Mouse (Mus musculus): ENCODE data around the gene Fam3c. TPM values are rescaled to one million over a fixed set of nuclear protein-coding genes. Genes with fewer than 3 reads are reported as not detected.

Gene Fam3c
- polyA plus RNA-seq, 1 experiment from 2014 or later = 45.7 TPM

DNA sequence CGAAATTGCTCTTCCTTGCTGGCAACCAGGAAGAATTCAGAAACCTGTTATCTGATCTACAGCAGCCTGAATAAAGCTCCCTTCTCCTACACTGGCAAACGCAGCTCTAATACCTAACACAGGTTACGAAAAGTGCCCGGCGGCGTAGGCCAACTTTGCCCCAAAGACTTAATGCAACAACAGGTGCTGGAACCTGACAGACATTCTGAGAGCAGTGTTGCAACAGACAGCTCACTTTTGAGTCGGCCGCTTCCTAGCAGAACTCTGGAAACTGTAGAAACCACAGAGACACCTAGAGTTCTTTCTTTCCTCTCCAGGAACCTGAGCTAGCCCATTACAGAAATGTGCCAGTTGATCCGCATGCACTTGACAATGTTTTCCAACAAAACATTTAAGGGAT lies 4.5 kb downstream of the Fam3c start:
- WGBS = 73% methylated on average over 9 of the region's 9 CpGs
- peaks cover 36% of the 10 kb centered on the region for H3K4me1 ChIP-seq (replicated peaks)

DNA sequence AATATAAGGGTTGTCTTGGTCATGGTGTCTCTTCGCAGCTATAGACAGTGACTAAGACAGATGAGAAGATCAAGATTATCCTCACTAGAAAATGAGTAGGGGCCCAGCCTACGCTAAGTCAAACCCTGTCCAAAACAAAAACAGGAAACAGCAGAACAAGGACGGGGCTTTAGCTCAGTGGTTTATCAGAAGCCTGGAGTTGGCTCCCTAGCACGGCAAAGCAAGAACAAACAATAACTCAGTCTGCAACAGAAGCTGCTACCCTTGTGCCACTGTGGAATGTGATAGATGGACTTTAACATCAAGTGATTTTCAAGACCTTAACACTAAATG lies 5.8 kb downstream of the Fam3c start:
- no peaks in the 10 kb centered on the region for H3K36me3 ChIP-seq
- H3K27ac ChIP-seq = peak overlapping the region; percentile 24; the same call in 1 of the 2 replicates
- H3K4me3 ChIP-seq = no peak overlapping the region
- no peak for ATAC-seq (replicated peaks; ENCODE audit: insufficient number of reproducible peaks, insufficient read depth, low FRiP score, low read depth)
- no peaks in the 10 kb centered on the region for H3K27me3 ChIP-seq
- H3K4me1 ChIP-seq (replicated peaks) = peaks cover 33% of the 10 kb centered on the region
- WGBS = 37% methylated on average over 4 of the region's 4 CpGs
- H3K9me3 ChIP-seq (replicated peaks) = no peaks in the 10 kb centered on the region
- H3K4me2 ChIP-seq = no peak overlapping the region
- H3K9ac ChIP-seq = no peak overlapping the region

More for the DNA sequence above, 4.5 kb downstream of the Fam3c start:
- Histone ChIP-seq H3K4me3 (no peak overlapping the region), H3K4me2 (no peak overlapping the region), H3K9ac (no peak overlapping the region), H3K9me3 (replicated peaks) (no peaks in the 10 kb centered on the region), H3K27ac (no peak overlapping the region), H3K27me3 (no peaks in the 10 kb centered on the region), H3K36me3 (no peaks in the 10 kb centered on the region)
- ATAC-seq (replicated peaks; ENCODE audit: insufficient number of reproducible peaks, insufficient read depth, low FRiP score, low read depth) = no peak

- Histone ChIP-seq H3K27me3 (no peaks in the 10 kb centered on the region), H3K9ac (no peak overlapping the region), H3K9me3 (replicated peaks) (no peaks in the 10 kb centered on the region), H3K27ac (peak overlapping the region; percentile 24; the same call in 1 of the 2 replicates), H3K4me1 (replicated peaks) (peaks cover 33% of the 10 kb centered on the region), H3K4me2 (no peak overlapping the region), H3K36me3 (no peaks in the 10 kb centered on the region), H3K4me3 (no peak overlapping the region)
- 66% methylated on average over 11 of the region's 11 CpGs for WGBS
- ATAC-seq (replicated peaks; ENCODE audit: insufficient number of reproducible peaks, insufficient read depth, low FRiP score, low read depth) = no peak
Measured at GRCm38 (mm10) chr6:22349531-22350238, 6.4 kb downstream of the Fam3c start.

GRCm38 (mm10) chr6:22348975-22349374 lies 7.1 kb downstream of the Fam3c start:
- Histone ChIP-seq H3K4me2 (no peak overlapping the region), H3K27ac (no peak overlapping the region), H3K4me1 (replicated peaks) (peaks cover 35% of the 10 kb centered on the region), H3K36me3 (no peaks in the 10 kb centered on the region), H3K9me3 (replicated peaks) (no peaks in the 10 kb centered on the region), H3K27me3 (no peaks in the 10 kb centered on the region), H3K4me3 (no peak overlapping the region), H3K9ac (no peak overlapping the region)
- no peak for ATAC-seq (replicated peaks; ENCODE audit: insufficient number of reproducible peaks, insufficient read depth, low FRiP score, low read depth)
- 96% methylated on average over 3 of the region's 3 CpGs for WGBS

DNA sequence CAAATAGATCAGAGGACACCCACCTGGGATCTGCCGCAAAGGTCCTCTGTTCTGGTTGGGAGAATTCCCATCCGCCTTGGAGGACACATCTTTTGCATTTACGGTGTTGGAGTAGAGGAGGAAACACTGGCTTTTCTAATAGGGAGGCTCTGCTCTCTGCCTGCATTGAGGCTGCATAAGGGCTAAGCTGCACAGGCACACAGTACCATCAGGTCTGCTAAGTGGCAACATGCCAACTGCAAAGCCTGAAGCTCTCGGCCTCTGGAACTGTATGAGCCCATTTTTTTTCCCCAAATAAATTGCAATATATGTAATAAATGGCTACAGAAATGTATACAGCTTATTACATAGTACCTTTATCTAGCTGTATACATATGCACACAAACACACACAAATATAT lies 7.9 kb downstream of the Fam3c start:
- no peak overlapping the region for H3K9ac ChIP-seq
- H3K9me3 ChIP-seq (replicated peaks) = no peaks in the 10 kb centered on the region
- no peaks in the 10 kb centered on the region for H3K27me3 ChIP-seq
- H3K4me2 ChIP-seq = no peak overlapping the region
- no peak overlapping the region for H3K4me3 ChIP-seq
- peak; percentile 39; the same call in 1 of the 2 replicates for ATAC-seq (replicated peaks; ENCODE audit: insufficient number of reproducible peaks, insufficient read depth, low FRiP score, low read depth)
- no peaks in the 10 kb centered on the region for H3K36me3 ChIP-seq
- H3K4me1 ChIP-seq (replicated peaks) = peaks cover 34% of the 10 kb centered on the region
- 67% methylated on average over 4 of the region's 4 CpGs for WGBS
- H3K27ac ChIP-seq = 0 out of 2 replicates have a peak overlapping the region, but pooled peaks have one; percentile 21

- H3K9me3 ChIP-seq (replicated peaks) = no peaks in the 10 kb centered on the region
- no peaks in the 10 kb centered on the region for H3K27me3 ChIP-seq
- no peak overlapping the region; the same call in 1 of the 2 replicates for H3K4me2 ChIP-seq
- H3K27ac ChIP-seq = 0 out of 2 replicates have a peak overlapping the region, but pooled peaks have one; percentile 21
- no peak overlapping the region for H3K9ac ChIP-seq
- 58% methylated on average over 8 of the region's 8 CpGs for WGBS
- no peaks in the 10 kb centered on the region for H3K36me3 ChIP-seq
- ATAC-seq (replicated peaks; ENCODE audit: insufficient number of reproducible peaks, insufficient read depth, low FRiP score, low read depth) = no peak
- no peak overlapping the region for H3K4me3 ChIP-seq
- peaks cover 34% of the 10 kb centered on the region for H3K4me1 ChIP-seq (replicated peaks)
Measured at GRCm38 (mm10) chr6:22347132-22347902, 8.7 kb downstream of the Fam3c start.

DNA sequence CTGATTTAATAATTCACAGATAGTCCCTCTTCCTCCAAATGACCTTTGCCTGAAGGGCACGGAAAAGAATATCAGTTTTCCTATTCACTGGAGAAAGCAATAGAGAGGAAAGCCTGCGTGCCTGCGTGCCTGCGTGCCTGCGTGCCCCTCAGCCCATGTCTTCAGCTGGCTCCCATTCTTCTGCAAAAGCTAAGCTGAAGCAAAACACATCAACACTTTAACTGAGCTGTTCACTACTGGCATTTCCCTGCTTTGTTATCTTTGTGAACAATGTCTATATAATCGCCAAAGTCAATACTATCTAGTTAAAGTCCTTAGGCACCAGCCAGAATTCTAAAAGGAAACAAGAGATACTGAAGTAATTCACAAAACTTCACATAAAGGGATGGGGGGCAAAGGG lies 11.6 kb downstream of the Fam3c start:
- no peak overlapping the region for H3K9ac ChIP-seq
- H3K27me3 ChIP-seq = no peaks in the 10 kb centered on the region
- H3K4me3 ChIP-seq = no peak overlapping the region
- H3K9me3 ChIP-seq (replicated peaks) = no peaks in the 10 kb centered on the region
- peak overlapping the region; percentile 56 for H3K27ac ChIP-seq
- no peak for ATAC-seq (replicated peaks; ENCODE audit: insufficient number of reproducible peaks, insufficient read depth, low FRiP score, low read depth)
- H3K4me1 ChIP-seq (replicated peaks) = peaks cover 24% of the 10 kb centered on the region
- H3K36me3 ChIP-seq = no peaks in the 10 kb centered on the region
- 31% methylated on average over 6 of the region's 6 CpGs for WGBS
- H3K4me2 ChIP-seq = peak overlapping the region; percentile 7; the same call in 1 of the 2 replicates

DNA sequence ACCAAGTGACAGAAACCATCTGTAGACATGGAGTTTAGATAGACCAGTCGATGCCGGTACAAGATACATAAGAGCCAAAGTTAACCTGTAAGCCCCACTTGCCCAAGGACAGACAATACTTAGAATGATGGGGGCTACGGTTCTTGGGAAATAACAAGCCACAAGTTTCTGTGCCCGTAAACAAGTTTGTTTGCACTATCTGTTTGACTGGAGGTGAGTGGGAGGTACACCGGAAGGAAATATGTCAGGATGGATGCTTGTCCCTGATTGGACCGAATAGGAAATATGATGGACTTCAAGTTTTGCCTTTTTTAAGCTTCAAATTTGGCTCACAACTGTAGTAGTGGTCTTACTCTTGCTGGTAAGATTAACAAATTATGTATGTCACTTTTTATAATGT lies 12.3 kb downstream of the Fam3c start:
- ATAC-seq (replicated peaks; ENCODE audit: insufficient number of reproducible peaks, insufficient read depth, low FRiP score, low read depth) = no peak
- Histone ChIP-seq H3K27me3 (no peaks in the 10 kb centered on the region), H3K9me3 (replicated peaks) (no peaks in the 10 kb centered on the region), H3K9ac (no peak overlapping the region), H3K4me3 (no peak overlapping the region), H3K27ac (no peak overlapping the region), H3K36me3 (no peaks in the 10 kb centered on the region), H3K4me2 (no peak overlapping the region), H3K4me1 (replicated peaks) (peaks cover 24% of the 10 kb centered on the region)
- WGBS = 80% methylated on average over 6 of the region's 6 CpGs

- ATAC-seq (replicated peaks; ENCODE audit: insufficient number of reproducible peaks, insufficient read depth, low FRiP score, low read depth) = no peak
- WGBS = 88% methylated on average over 3 of the region's 3 CpGs
- no peak overlapping the region for H3K4me2 ChIP-seq
- H3K9ac ChIP-seq = no peak overlapping the region
- H3K9me3 ChIP-seq (replicated peaks) = no peaks in the 10 kb centered on the region
- no peak overlapping the region for H3K27ac ChIP-seq
- H3K36me3 ChIP-seq = no peaks in the 10 kb centered on the region
- H3K27me3 ChIP-seq = no peaks in the 10 kb centered on the region
- H3K4me1 ChIP-seq (replicated peaks) = peaks cover 24% of the 10 kb centered on the region
- H3K4me3 ChIP-seq = no peak overlapping the region
Measured at GRCm38 (mm10) chr6:22343292-22343691, 12.8 kb downstream of the Fam3c start.

- no peak for ATAC-seq (replicated peaks; ENCODE audit: insufficient number of reproducible peaks, insufficient read depth, low FRiP score, low read depth)
- peaks cover 10% of the 10 kb centered on the region for H3K4me1 ChIP-seq (replicated peaks)
- no peaks in the 10 kb centered on the region for H3K9me3 ChIP-seq (replicated peaks)
Measured at GRCm38 (mm10) chr6:22340779-22341178, 15.3 kb downstream of the Fam3c start.

GRCm38 (mm10) chr6:22339763-22340542 lies 16.1 kb downstream of the Fam3c start:
- 81% methylated on average over 15 of the region's 15 CpGs for WGBS
- H3K9me3 ChIP-seq (replicated peaks) = no peaks in the 10 kb centered on the region
- no peaks in the 10 kb centered on the region for H3K27me3 ChIP-seq
- no peak overlapping the region for H3K9ac ChIP-seq
- no peaks in the 10 kb centered on the region for H3K36me3 ChIP-seq
- peaks cover 9% of the 10 kb centered on the region for H3K4me1 ChIP-seq (replicated peaks)
- no peak for ATAC-seq (replicated peaks; ENCODE audit: insufficient number of reproducible peaks, insufficient read depth, low FRiP score, low read depth)
- no peak overlapping the region for H3K4me3 ChIP-seq
- H3K27ac ChIP-seq = no peak overlapping the region
- no peak overlapping the region for H3K4me2 ChIP-seq

More at GRCm38 (mm10) chr6:22340779-22341178, 15.3 kb downstream of the Fam3c start:
- Histone ChIP-seq H3K4me3 (no peak overlapping the region), H3K36me3 (no peaks in the 10 kb centered on the region), H3K9ac (no peak overlapping the region), H3K27me3 (no peaks in the 10 kb centered on the region), H3K27ac (no peak overlapping the region), H3K4me2 (no peak overlapping the region)
- 92% methylated on average over 14 of the region's 14 CpGs for WGBS
